Mouse (Mus musculus): ENCODE data around the gene Dmxl2.

The Dmxl2 gene

DNA sequence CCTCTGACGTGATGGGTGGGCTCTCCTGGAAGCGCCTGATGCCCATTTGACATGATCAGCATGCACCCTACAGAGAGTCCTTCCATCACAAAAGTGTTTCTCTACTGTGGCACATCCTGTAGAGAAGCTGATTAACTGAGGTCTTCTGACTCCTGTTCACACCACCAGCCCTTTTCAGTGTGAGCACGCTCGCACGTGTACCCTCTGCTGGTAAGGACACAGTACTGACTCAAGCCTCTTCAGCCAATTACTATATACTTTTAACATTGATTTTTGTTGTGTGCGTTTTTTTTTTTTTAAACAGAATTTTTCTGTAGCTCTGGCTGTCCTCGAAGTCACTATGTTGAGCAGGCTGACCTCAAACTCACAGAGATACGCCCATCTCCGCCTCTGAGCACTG is 185.1 kb downstream of the Dmxl2 start:
- DNase-seq (ENCODE audit: low read depth), result peak; percentile 2

Data from NIH3T3 (cell line).